Comparison of ENCODE assay signal across 8 mouse cellular contexts in the genomic region with DNA sequence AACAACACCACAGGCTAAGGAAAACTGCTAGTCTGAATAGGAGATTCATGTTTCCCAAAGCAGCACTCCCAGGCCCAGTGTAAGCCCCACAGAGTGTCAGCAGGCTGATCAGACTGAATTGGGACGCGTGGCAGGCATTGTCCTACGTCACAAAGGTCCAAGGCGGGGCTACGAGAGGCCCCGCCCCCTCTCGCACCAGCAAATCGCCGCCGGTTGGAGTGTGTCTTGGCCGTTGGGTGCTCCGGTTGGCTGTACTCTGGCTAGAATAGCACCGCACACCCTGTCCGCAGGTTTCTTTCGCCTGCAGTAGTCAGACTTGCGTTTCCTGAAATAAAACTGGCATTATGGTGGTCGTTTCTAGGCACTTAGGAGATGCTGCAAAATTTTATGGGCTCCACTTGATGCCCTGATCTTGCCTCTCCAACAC. TPM values are rescaled to one million over a fixed set of nuclear protein-coding genes. Genes with fewer than 3 reads are reported as not detected.
DNase-seq lines count a peak whose midpoint lies in the region; ATAC-seq and TF ChIP-seq lines count a peak whose summit lies in the region.

A gene (minus strand): TSS at position 151 of the 427 bp plus-strand sequence.

- TF ChIP-seq CTCF in bone marrow macrophage, adult 2 months (IDR thresholded peaks at IDR 0.05; ENCODE audit: low read depth, low read length), result no peak
- TF ChIP-seq CTCF in spleen, adult 2 months (IDR thresholded peaks at IDR 0.05; ENCODE audit: extremely low read depth, insufficient read depth, insufficient read length, insufficient replicate concordance), result no peak

- no peaks in the 10 kb centered on the region for H3K27me3 ChIP-seq in embryonic facial prominence, embryonic 15.5 days
- no peaks in the 10 kb centered on the region for H3K27me3 ChIP-seq in limb, embryonic 14.5 days (ENCODE audit: control insufficient read depth, insufficient read depth, low read length)
- H3K27me3 ChIP-seq in midbrain, embryonic 16.5 days (ENCODE audit: control insufficient read depth, insufficient read depth, low read depth, low read length), result no peaks in the 10 kb centered on the region
- H3K27me3 ChIP-seq in spleen, adult 2 months (ENCODE audit: control insufficient read depth, insufficient read depth, low read length), result no peaks in the 10 kb centered on the region

- peak; percentile 92 for ATAC-seq in embryonic facial prominence, embryonic 15.5 days (ENCODE audit: insufficient number of reproducible peaks, low FRiP score, low TSS enrichment, low read depth)
- peak; percentile 92 for ATAC-seq in limb, embryonic 14.5 days (ENCODE audit: low FRiP score, low read depth)
- ATAC-seq in midbrain, embryonic 16.5 days, result peak; percentile 93

- peak within 1 kb of the TSS; percentile 79 for H3K4me3 ChIP-seq in bone marrow macrophage, adult 2 months (ENCODE audit: insufficient read depth, low read length)
- peak within 1 kb of the TSS; percentile 54 for H3K4me3 ChIP-seq in embryonic facial prominence, embryonic 15.5 days (replicated peaks)
- H3K4me3 ChIP-seq in limb, embryonic 14.5 days (replicated peaks; ENCODE audit: low read length), result peak within 1 kb of the TSS; percentile 43
- H3K4me3 ChIP-seq in midbrain, embryonic 16.5 days (ENCODE audit: low read depth, low read length), result peak within 1 kb of the TSS; percentile 34
- peak within 1 kb of the TSS; percentile 65 for H3K4me3 ChIP-seq in spleen, adult 2 months (ENCODE audit: extremely low read depth, insufficient read depth, insufficient read length)

- 0 out of 2 replicates have a peak, but pooled peaks cover 3% of the 10 kb centered on the region for H3K36me3 ChIP-seq in embryonic facial prominence, embryonic 15.5 days
- peaks cover 16% of the 10 kb centered on the region for H3K36me3 ChIP-seq in limb, embryonic 14.5 days (ENCODE audit: control insufficient read depth, insufficient read depth, low read length)
- H3K36me3 ChIP-seq in midbrain, embryonic 16.5 days (ENCODE audit: control insufficient read depth, insufficient read depth, low read length), result no peaks in the 10 kb centered on the region
- no peaks in the 10 kb centered on the region for H3K36me3 ChIP-seq in spleen, adult 2 months (ENCODE audit: control insufficient read depth, insufficient read depth, low read length)

- under 1% methylated on average over 17 of the region's 17 CpGs for WGBS in embryonic facial prominence, embryonic 15.5 days
- WGBS in limb, embryonic 14.5 days, result under 1% methylated on average over 17 of the region's 17 CpGs
- WGBS in midbrain, embryonic 16.5 days, result under 1% methylated on average over 17 of the region's 17 CpGs
- WGBS in spleen, adult 2 months, result under 1% methylated on average over 17 of the region's 17 CpGs

- no peak for TF ChIP-seq POLR2A in bone marrow macrophage, adult 2 months (IDR thresholded peaks at IDR 0.05; ENCODE audit: borderline replicate concordance, low read depth, low read length)
- TF ChIP-seq POLR2A in limb, embryonic 14.5 days (IDR thresholded peaks at IDR 0.05; ENCODE audit: borderline replicate concordance, extremely low read depth, insufficient read depth, insufficient read length), result peak; percentile 89; the same call in 1 of the 2 replicates
- peak; percentile 58 for TF ChIP-seq POLR2A in spleen, adult 2 months (IDR thresholded peaks at IDR 0.05; ENCODE audit: low read depth, low read length)

- H3K4me2 ChIP-seq in embryonic facial prominence, embryonic 15.5 days (replicated peaks), result peak within 1 kb of the TSS; percentile 62
- H3K4me2 ChIP-seq in limb, embryonic 14.5 days (replicated peaks; ENCODE audit: low read depth, low read length, severe bottlenecking), result peak within 1 kb of the TSS; percentile 53
- H3K4me2 ChIP-seq in midbrain, embryonic 16.5 days (ENCODE audit: low read length), result peak within 1 kb of the TSS; percentile 57

- peak within 1 kb of the TSS; percentile 60 for H3K27ac ChIP-seq in bone marrow macrophage, adult 2 months (ENCODE audit: insufficient read depth, low read depth, low read length)
- peak within 1 kb of the TSS; percentile 87 for H3K27ac ChIP-seq in embryonic facial prominence, embryonic 15.5 days (replicated peaks)
- peak within 1 kb of the TSS; percentile 75 for H3K27ac ChIP-seq in limb, embryonic 14.5 days (replicated peaks; ENCODE audit: low read depth, low read length)
- H3K27ac ChIP-seq in midbrain, embryonic 16.5 days (ENCODE audit: low read length), result peak within 1 kb of the TSS; percentile 66
- peak within 1 kb of the TSS; percentile 43; the same call in 1 of the 2 replicates for H3K27ac ChIP-seq in spleen, adult 2 months (ENCODE audit: insufficient read depth, low read length)

- H3K9ac ChIP-seq in embryonic facial prominence, embryonic 15.5 days, result peak within 1 kb of the TSS; percentile 41; the same call in 1 of the 2 replicates
- H3K9ac ChIP-seq in limb, embryonic 14.5 days (ENCODE audit: low read depth, low read length, severe bottlenecking), result peak within 1 kb of the TSS; percentile 67
- peak within 1 kb of the TSS; percentile 56 for H3K9ac ChIP-seq in midbrain, embryonic 16.5 days (ENCODE audit: low read depth, low read length)

- peak; percentile 95 for DNase-seq in B cell, adult 2 months
- DNase-seq in heart, adult 9 months (ENCODE audit: low spot score in 2 of 2), result peak; percentile 87 to 93
- peak; percentile 94 for DNase-seq in kidney, adult 9 months
- peak; percentile 94 for DNase-seq in limb, embryonic 14.5 days (ENCODE audit: low spot score)
- peak; percentile 78 to 82 for DNase-seq in spleen, adult 2 months (ENCODE audit: low read depth in 1 of 2, low spot score in 2 of 2)

- H3K9me3 ChIP-seq in embryonic facial prominence, embryonic 15.5 days (replicated peaks), result no peaks in the 10 kb centered on the region
- no peaks in the 10 kb centered on the region for H3K9me3 ChIP-seq in limb, embryonic 14.5 days (ENCODE audit: control insufficient read depth, low read length)
- H3K9me3 ChIP-seq in midbrain, embryonic 16.5 days (replicated peaks; ENCODE audit: control insufficient read depth, low read length, poor library complexity, severe bottlenecking), result no peaks in the 10 kb centered on the region

- H3K4me1 ChIP-seq in bone marrow macrophage, adult 2 months (ENCODE audit: control insufficient read depth, insufficient read depth, low read length), result peaks cover 26% of the 10 kb centered on the region
- H3K4me1 ChIP-seq in embryonic facial prominence, embryonic 15.5 days, result peaks cover 24% of the 10 kb centered on the region
- peaks cover 19% of the 10 kb centered on the region for H3K4me1 ChIP-seq in limb, embryonic 14.5 days (ENCODE audit: control insufficient read depth, insufficient read depth, low read length)
- H3K4me1 ChIP-seq in midbrain, embryonic 16.5 days (ENCODE audit: control insufficient read depth, insufficient read depth, low read length), result peaks cover 25% of the 10 kb centered on the region
- H3K4me1 ChIP-seq in spleen, adult 2 months (ENCODE audit: control insufficient read depth, insufficient read depth, insufficient read length), result peaks cover 15% of the 10 kb centered on the region; the same call in 1 of the 2 replicates

RNA-seq across cellular contexts. Expression of the gene that starts here (rescaled TPM):
- polyA plus RNA-seq in bone marrow macrophage, adult 2 months (2012; ENCODE audit: insufficient read depth, insufficient read length, missing spikeins), result 8.0 and 10.2 TPM in 2 replicates
- 126 and 129 TPM in 2 replicates for polyA plus RNA-seq in embryonic facial prominence, embryonic 15.5 days (2015; fragmentation: Nextera tagmentation; extraction: Ambion mirVana)
- 50.5 and 102 TPM in 2 replicates for polyA plus RNA-seq in limb, embryonic 14.5 days (2012; rRNA removed)
- polyA plus RNA-seq in limb, embryonic 14.5 days (2014; fragmentation: Nextera tagmentation; extraction: Ambion mirVana), result 128 and 151 TPM in 2 replicates
- 8.6 and 11.8 TPM in 2 replicates for polyA plus RNA-seq in midbrain, embryonic 16.5 days (2015; fragmentation: Nextera tagmentation; extraction: Ambion mirVana)
- 0.97 and 1.0 TPM in 2 replicates for polyA plus RNA-seq in spleen, adult 2 months (2012; rRNA removed)

Comparison
In these comparisons a context has a peak if more than half of its experiments do, and no peak if none do; other contexts are left out.
1. Peak in every context shown above with its lines: DNase-seq, ATAC-seq, H3K4me3 ChIP-seq and H3K27ac ChIP-seq.